Comparison of ENCODE assay signal across 20 mouse cellular contexts in the genomic region with DNA sequence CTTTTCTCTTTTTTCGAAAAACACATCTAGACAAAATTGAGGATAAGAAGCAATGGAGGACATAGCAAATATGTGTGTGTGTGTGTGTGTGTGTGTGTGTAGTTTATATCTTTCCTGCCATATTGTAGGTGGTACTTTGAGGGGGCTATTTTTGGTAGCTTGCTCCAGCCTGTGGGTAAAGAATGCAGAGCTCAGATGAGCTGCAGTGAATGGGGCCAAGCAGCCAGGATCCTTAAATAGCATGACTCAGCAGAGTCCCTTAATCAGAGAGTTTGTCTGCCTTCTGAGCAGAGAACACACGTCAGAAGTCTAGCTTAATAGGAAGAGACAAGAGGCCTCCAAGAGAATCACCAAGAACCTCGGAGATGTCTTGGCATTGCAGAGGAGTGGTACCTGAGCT. TPM values are rescaled to one million over a fixed set of nuclear protein-coding genes. Genes with fewer than 3 reads are reported as not detected.
A peak's percentile ranks its signal among the peaks of the same experiment; 100 is the strongest.
DNase-seq lines count a peak whose midpoint lies in the region; ATAC-seq and TF ChIP-seq lines count a peak whose summit lies in the region.
"Had no signal": no experiment of that assay in that cellular context is flagged by ENCODE, and none has a peak within 500 bp of the region (broad histone marks: within the 10 kb centered on the region; RNA-seq: fewer than 3 reads in every experiment).

No protein-coding gene starts in this region.

- H3K9ac ChIP-seq in liver, embryonic 11.5 days (ENCODE audit: low read depth, low read length): no peak overlapping the region
- H3K9ac ChIP-seq in liver, postnatal 0 days (replicated peaks): no peak overlapping the region
- H3K9ac ChIP-seq in heart, embryonic 13.5 days: no peak overlapping the region
- H3K9ac ChIP-seq: embryonic facial prominence, embryonic 12.5 days; hindbrain, embryonic 13.5 days; liver, embryonic 15.5 days had no signal

- no peaks in the 10 kb centered on the region for H3K4me1 ChIP-seq in liver, embryonic 11.5 days (replicated peaks; ENCODE audit: control insufficient read depth, insufficient read depth, low read length)
- H3K4me1 ChIP-seq in liver, postnatal 0 days (ENCODE audit: insufficient read depth): no peaks in the 10 kb centered on the region
- H3K4me1 ChIP-seq in heart, embryonic 13.5 days: peaks cover 10% of the 10 kb centered on the region
- H3K4me1 ChIP-seq: embryonic facial prominence, embryonic 12.5 days; hindbrain, embryonic 13.5 days; liver, embryonic 15.5 days had no signal

- H3K9me3 ChIP-seq in liver, embryonic 11.5 days (ENCODE audit: control insufficient read depth, low read length): no peaks in the 10 kb centered on the region
- H3K9me3 ChIP-seq in liver, postnatal 0 days (ENCODE audit: low read length): no peaks in the 10 kb centered on the region
- no peaks in the 10 kb centered on the region for H3K9me3 ChIP-seq in heart, embryonic 13.5 days
- H3K9me3 ChIP-seq: embryonic facial prominence, embryonic 12.5 days; hindbrain, embryonic 13.5 days; liver, embryonic 15.5 days had no signal

- no peak overlapping the region for H3K27ac ChIP-seq in liver, embryonic 11.5 days (ENCODE audit: low read depth, low read length)
- no peak overlapping the region for H3K27ac ChIP-seq in liver, postnatal 0 days (ENCODE audit: low read depth)
- peak overlapping the region; percentile 16 for H3K27ac ChIP-seq in heart, embryonic 13.5 days (replicated peaks)
- H3K27ac ChIP-seq: embryonic facial prominence, embryonic 12.5 days; gastrocnemius, adult 2 months; hindbrain, embryonic 13.5 days; kidney, postnatal 0 days; liver, embryonic 15.5 days; macrophage had no signal

- WGBS in liver, embryonic 11.5 days: 40% methylated on average over 3 of the region's 3 CpGs
- 46% methylated on average over 3 of the region's 3 CpGs for WGBS in liver, postnatal 0 days (ENCODE audit: insufficient replicate concordance)
- WGBS in heart, embryonic 13.5 days: 37% methylated on average over 3 of the region's 3 CpGs

- ATAC-seq in liver, embryonic 11.5 days (replicated peaks; ENCODE audit: low FRiP score): 0 out of 2 replicates have a peak, but pooled peaks have one; percentile 36
- no peak for ATAC-seq in liver, postnatal 0 days
- no peak for ATAC-seq in heart, embryonic 13.5 days (ENCODE audit: extremely low read depth, insufficient number of reproducible peaks, low FRiP score, low TSS enrichment)
- ATAC-seq: intestine, embryonic 16.5 days had no signal

- TF ChIP-seq CTCF in liver, postnatal 0 days (IDR thresholded peaks at IDR 0.05; ENCODE audit: low read depth): no peak

- H3K4me3 ChIP-seq in liver, embryonic 11.5 days (ENCODE audit: low read depth, low read length): no peak overlapping the region
- no peak overlapping the region for H3K4me3 ChIP-seq in liver, postnatal 0 days (ENCODE audit: low read depth, low read length)
- H3K4me3 ChIP-seq in heart, embryonic 13.5 days: no peak overlapping the region
- H3K4me3 ChIP-seq: embryonic facial prominence, embryonic 12.5 days; gastrocnemius, adult 2 months; hindbrain, embryonic 13.5 days; liver, embryonic 15.5 days had no signal

- TF ChIP-seq EP300 in liver, postnatal 0 days (IDR thresholded peaks at IDR 0.05; ENCODE audit: low read depth): no peak

- H3K27me3 ChIP-seq in liver, embryonic 11.5 days (replicated peaks; ENCODE audit: control insufficient read depth, insufficient read depth, low read length): no peaks in the 10 kb centered on the region
- no peaks in the 10 kb centered on the region for H3K27me3 ChIP-seq in liver, postnatal 0 days (ENCODE audit: insufficient read depth, low read length)
- H3K27me3 ChIP-seq in heart, embryonic 13.5 days (replicated peaks): no peaks in the 10 kb centered on the region
- H3K27me3 ChIP-seq: CH12.LX; embryonic facial prominence, embryonic 12.5 days; hindbrain, embryonic 13.5 days; liver, embryonic 15.5 days had no signal

- DNase-seq in liver, embryonic 11.5 days (ENCODE audit: low spot score): no peak
- no peak for DNase-seq in liver, postnatal 0 days
- DNase-seq in Muller cell, postnatal 12 days (ENCODE audit: inconsistent ontology term): peak; percentile 39
- DNase-seq in telencephalon, adult 2 months (ENCODE audit: low read depth, low spot score): peak; percentile 60
- no peak for DNase-seq in layer of hippocampus, adult 11-12 months (ENCODE audit: low spot score)
- DNase-seq in urinary bladder, postnatal 25 days (ENCODE audit: low spot score): no peak
- DNase-seq: adrenal gland, postnatal 14 days; cerebellum, postnatal 10 days; gastrocnemius, adult 2 months; left cerebral cortex, postnatal 4 days; retina, postnatal 1 day; spleen, adult 18-20 months had no signal

- H3K36me3 ChIP-seq in liver, embryonic 11.5 days (ENCODE audit: control insufficient read depth, insufficient read depth, low read length): no peaks in the 10 kb centered on the region
- no peaks in the 10 kb centered on the region for H3K36me3 ChIP-seq in liver, postnatal 0 days (replicated peaks; ENCODE audit: insufficient read depth, low read length)
- no peaks in the 10 kb centered on the region for H3K36me3 ChIP-seq in heart, embryonic 13.5 days
- H3K36me3 ChIP-seq: embryonic facial prominence, embryonic 12.5 days; hindbrain, embryonic 13.5 days; liver, embryonic 15.5 days had no signal

- no peak overlapping the region for H3K4me2 ChIP-seq in liver, embryonic 11.5 days
- no peak overlapping the region for H3K4me2 ChIP-seq in liver, postnatal 0 days (ENCODE audit: low read depth, low read length)
- no peak overlapping the region for H3K4me2 ChIP-seq in heart, embryonic 13.5 days
- H3K4me2 ChIP-seq: embryonic facial prominence, embryonic 12.5 days; hindbrain, embryonic 13.5 days; liver, embryonic 15.5 days had no signal

RNA-seq across cellular contexts. Expression of a gene that starts 25.4 kb away (rescaled TPM):
- 0.73 and 0.84 TPM in 2 replicates for polyA plus RNA-seq in liver, embryonic 11.5 days (2014; fragmentation: Nextera tagmentation; extraction: Ambion mirVana)
- 0.94 and 1.1 TPM in 2 replicates for polyA plus RNA-seq in liver, postnatal 0 days (2015; fragmentation: Nextera tagmentation; extraction: Ambion mirVana)
- 3.2 and 3.6 TPM in 2 replicates for polyA plus RNA-seq in heart, embryonic 13.5 days (2015; fragmentation: Nextera tagmentation; extraction: Ambion mirVana)

Comparison
In these comparisons a context has a peak if more than half of its experiments do, and no peak if none do; other contexts are left out.
1. DNase-seq: peak in Muller cell, postnatal 12 days (single experiment) and telencephalon, adult 2 months (single experiment); none in liver, embryonic 11.5 days (single experiment), liver, postnatal 0 days (single experiment), layer of hippocampus, adult 11-12 months (single experiment) and urinary bladder, postnatal 25 days (single experiment).